ENCODE assay signal across 19 mouse cellular contexts in the genomic region with DNA sequence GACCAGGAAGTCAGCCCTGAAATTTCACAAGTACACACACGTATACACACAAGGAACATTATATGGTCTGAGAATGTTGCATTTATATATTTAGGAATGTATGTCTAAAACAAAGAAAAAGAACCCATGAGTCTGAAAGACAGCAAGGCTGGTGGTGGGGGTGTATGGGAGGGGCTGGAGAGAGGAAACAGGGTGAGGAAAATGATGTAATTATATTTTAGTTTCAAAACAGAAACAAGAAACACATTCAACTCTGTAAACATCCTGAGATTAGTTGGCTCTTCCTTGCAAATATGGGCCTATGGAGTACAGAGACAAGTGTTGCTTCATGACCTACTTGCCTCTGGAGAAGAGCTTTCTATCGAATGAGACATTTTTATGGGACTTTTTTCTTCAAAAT. TPM values are rescaled to one million over a fixed set of nuclear protein-coding genes. Genes with fewer than 3 reads are reported as not detected.
DNase-seq lines count a peak whose midpoint lies in the region; ATAC-seq and TF ChIP-seq lines count a peak whose summit lies in the region.
"Had no signal": no experiment of that assay in that cellular context is flagged by ENCODE, and none has a peak within 500 bp of the region (broad histone marks: within the 10 kb centered on the region; RNA-seq: fewer than 3 reads in every experiment).

No protein-coding gene starts in this region.

- H3K9me3 ChIP-seq in liver, embryonic 12.5 days (replicated peaks), result no peaks in the 10 kb centered on the region
- H3K9me3 ChIP-seq: embryonic facial prominence, embryonic 10.5 days; forebrain, embryonic 12.5 days; hindbrain, embryonic 12.5 days; limb, embryonic 13.5 days; liver, embryonic 15.5 days; midbrain, embryonic 10.5 days had no signal

- no peaks in the 10 kb centered on the region for H3K27me3 ChIP-seq in liver, adult 2 months (ENCODE audit: control insufficient read depth, insufficient read depth, low read length)
- H3K27me3 ChIP-seq in liver, embryonic 12.5 days (replicated peaks), result no peaks in the 10 kb centered on the region
- H3K27me3 ChIP-seq: forebrain, embryonic 12.5 days; hindbrain, embryonic 12.5 days; limb, embryonic 13.5 days; liver, embryonic 15.5 days had no signal

- no peak overlapping the region for H3K9ac ChIP-seq in liver, adult 2 months (ENCODE audit: low read depth, low read length)
- H3K9ac ChIP-seq in liver, embryonic 12.5 days, result no peak overlapping the region
- H3K9ac ChIP-seq: forebrain, embryonic 12.5 days; hindbrain, embryonic 12.5 days; limb, embryonic 13.5 days; liver, embryonic 15.5 days had no signal

- DNase-seq in liver, adult 2 months (ENCODE audit: extremely low read depth, low read depth, low spot score), result peak; percentile 16
- DNase-seq in lung, postnatal 10 days, result peak; percentile 82
- no peak for DNase-seq in spleen, postnatal 14 days (ENCODE audit: low spot score in 2 of 2)
- no peak for DNase-seq in cerebellum, adult 9-11 months
- DNase-seq in urinary bladder, postnatal 14 days (ENCODE audit: low spot score), result no peak
- DNase-seq: adrenal gland, postnatal 25 days; cerebellum, adult 11-12 months; gastrocnemius, postnatal 10 days; heart, postnatal 14 days; retina, postnatal 1 day; right cerebral cortex, postnatal 4 days had no signal

- H3K79me2 ChIP-seq in liver, adult 2 months (ENCODE audit: control insufficient read depth, insufficient read depth, low read length), result no peaks in the 10 kb centered on the region

- H3K4me1 ChIP-seq in liver, adult 2 months (ENCODE audit: control insufficient read depth, insufficient read depth, low read length), result peaks cover 7% of the 10 kb centered on the region; the same call in 1 of the 2 replicates
- peaks cover 5% of the 10 kb centered on the region for H3K4me1 ChIP-seq in liver, embryonic 12.5 days
- H3K4me1 ChIP-seq: hindbrain, embryonic 12.5 days; liver, embryonic 15.5 days had no signal

- ATAC-seq in liver, embryonic 12.5 days, result no peak
- peak; percentile 44 for ATAC-seq in granulocyte monocyte progenitor cell, adult 5-6 weeks (replicated peaks; ENCODE audit: poor library complexity, severe bottlenecking)

- H3K4me3 ChIP-seq in liver, adult 2 months (ENCODE audit: insufficient read depth, low read depth, low read length), result no peak overlapping the region
- H3K4me3 ChIP-seq in liver, embryonic 12.5 days, result no peak overlapping the region
- H3K4me3 ChIP-seq: embryonic facial prominence, embryonic 10.5 days; forebrain, embryonic 12.5 days; hindbrain, embryonic 12.5 days; limb, embryonic 13.5 days; liver, embryonic 15.5 days; midbrain, embryonic 10.5 days had no signal

- no peak overlapping the region for H3K4me2 ChIP-seq in liver, embryonic 12.5 days
- H3K4me2 ChIP-seq: forebrain, embryonic 12.5 days; hindbrain, embryonic 12.5 days; limb, embryonic 13.5 days; liver, embryonic 15.5 days had no signal

- no peak for TF ChIP-seq CTCF in liver, adult 2 months (IDR thresholded peaks at IDR 0.05; ENCODE audit: low read depth, low read length)

- H3K36me3 ChIP-seq in liver, adult 2 months (ENCODE audit: control insufficient read depth, insufficient read depth, low read length), result no peaks in the 10 kb centered on the region
- H3K36me3 ChIP-seq in liver, embryonic 12.5 days, result no peaks in the 10 kb centered on the region
- H3K36me3 ChIP-seq: embryonic facial prominence, embryonic 10.5 days; forebrain, embryonic 12.5 days; hindbrain, embryonic 12.5 days; limb, embryonic 13.5 days; liver, embryonic 15.5 days; midbrain, embryonic 10.5 days had no signal

- no peak overlapping the region for H3K27ac ChIP-seq in liver, adult 2 months (replicated peaks; ENCODE audit: insufficient read depth, low read depth, low read length)
- H3K27ac ChIP-seq in liver, embryonic 12.5 days, result no peak overlapping the region
- H3K27ac ChIP-seq: embryonic facial prominence, embryonic 10.5 days; forebrain, embryonic 12.5 days; hindbrain, embryonic 12.5 days; limb, embryonic 13.5 days; liver, embryonic 15.5 days; midbrain, embryonic 10.5 days had no signal

- 67% methylated on average over 2 of the region's 2 CpGs for WGBS in liver, adult 2 months
- WGBS in liver, embryonic 12.5 days (ENCODE audit: insufficient replicate concordance), result 75% methylated on average over 2 of the region's 2 CpGs

- TF ChIP-seq POLR2A in liver, adult 2 months (IDR thresholded peaks at IDR 0.05; ENCODE audit: extremely low read depth, insufficient read depth, low read length), result no peak

RNA-seq across cellular contexts. Expression of a gene that starts 32.4 kb away (rescaled TPM):
- total RNA-seq in liver, adult 2 months (2014; rRNA removed), result 25.3 and 30.8 TPM in 2 replicates
- polyA plus RNA-seq in liver, adult 2 months (2012; rRNA removed), result 3.9 and 4.2 TPM in 2 replicates
- 2.4 and 2.5 TPM in 2 replicates for polyA plus RNA-seq in liver, embryonic 12.5 days (2016; fragmentation: Nextera tagmentation; extraction: Ambion mirVana)
- total RNA-seq in granulocyte monocyte progenitor cell, adult 5-6 weeks (2014; fragmentation: Nextera tagmentation), result 34.6 and 35.7 TPM in 2 replicates
- 39.8 and 44.6 TPM in 2 replicates for total RNA-seq in granulocyte monocyte progenitor cell, adult 5-6 weeks (2017)

Comparison
In these comparisons a context has a peak if more than half of its experiments do, and no peak if none do; other contexts are left out.
1. DNase-seq: peak in liver, adult 2 months (single experiment) and lung, postnatal 10 days (single experiment); none in spleen, postnatal 14 days (0 of 2), cerebellum, adult 9-11 months (single experiment) and urinary bladder, postnatal 14 days (single experiment).